Mouse (Mus musculus) left cerebral cortex, postnatal 4 days (tissue): Measurements from ENCODE around the gene Nup85. TPM values are rescaled to one million over a fixed set of nuclear protein-coding genes. Genes with fewer than 3 reads are reported as not detected.

Experiments used
- DNase-seq: peaks from one replicate; pipeline ENCODE4 v3.0.0-alpha.2; 2022
- intact Hi-C: fragments of 180-260 bp; cut with DNase I; formaldehyde crosslinking; loops from one replicate; pipeline ENCODE4 v1.15.1; 2025
- total RNA-seq, 2 experiments: library from RNA; stranded (reverse); gene quantifications; 2 replicates each; pipeline ENCODE4 v1.2.3; 2021

Gene Nup85
- total RNA-seq, 2 experiments from 2014 or later = 66.6 to 73.4 TPM

GRCm38 (mm10) chr11:115612410-115613137 lies 48.3 kb downstream of the Nup85 start, which contains the start of gene Mif4gd:
Gene Mif4gd (minus strand): TSS chr11:115612969.
- intact Hi-C loops = no loop called here
- peak; percentile 81 for DNase-seq

GRCm38 (mm10) chr11:115613138-115613945 lies 49.1 kb downstream of the Nup85 start:
- DNase-seq = no peak
- intact Hi-C loops = no loop called here

GRCm38 (mm10) chr11:115614346-115615107 lies 50.3 kb downstream of the Nup85 start:
- no peak for DNase-seq
- intact Hi-C loops = no loop called here

- intact Hi-C loops = no loop called here
Observed at GRCm38 (mm10) chr11:115615108-115615825, 51.0 kb downstream of the Nup85 start.

GRCm38 (mm10) chr11:115615875-115616274 lies 51.6 kb downstream of the Nup85 start:
- no peak for DNase-seq
- intact Hi-C loops = no loop called here

More at GRCm38 (mm10) chr11:115615108-115615825, 51.0 kb downstream of the Nup85 start:
- DNase-seq = no peak

GRCm38 (mm10) chr11:115616371-115616770 lies 52.1 kb downstream of the Nup85 start:
- intact Hi-C loops = no loop called here
- DNase-seq = no peak

GRCm38 (mm10) chr11:115616893-115617292 lies 52.7 kb downstream of the Nup85 start:
- DNase-seq = no peak
- intact Hi-C loops = no loop called here

- no peak for DNase-seq
- intact Hi-C loops = no loop called here
Observed at GRCm38 (mm10) chr11:115618001-115618400, 53.8 kb downstream of the Nup85 start.

- no peak for DNase-seq
- intact Hi-C loops = no loop called here
Observed at GRCm38 (mm10) chr11:115618732-115619516, 54.7 kb downstream of the Nup85 start.

- DNase-seq = no peak
- intact Hi-C loops = no loop called here
Observed at GRCm38 (mm10) chr11:115619949-115620348, 55.7 kb downstream of the Nup85 start.

- intact Hi-C loops = no loop called here
Observed at GRCm38 (mm10) chr11:115623487-115624070, 59.3 kb downstream of the Nup85 start.

GRCm38 (mm10) chr11:115625877-115626276 lies 61.6 kb downstream of the Nup85 start:
- intact Hi-C loops = no loop called here
- DNase-seq = no peak

More at GRCm38 (mm10) chr11:115623487-115624070, 59.3 kb downstream of the Nup85 start:
- DNase-seq = no peak

- no peak for DNase-seq
- intact Hi-C loops = no loop called here
Observed at GRCm38 (mm10) chr11:115626824-115627616, 62.8 kb downstream of the Nup85 start.

- DNase-seq = peak; percentile 99
- intact Hi-C loops = no loop called here
Observed at GRCm38 (mm10) chr11:115627705-115628464, 63.7 kb downstream of the Nup85 start, which contains the start of gene Slc25a19. Gene Slc25a19 (minus strand): TSS chr11:115628295.

- DNase-seq = no peak
- intact Hi-C loops = no loop called here
Observed at GRCm38 (mm10) chr11:115628465-115629101, 64.3 kb downstream of the Nup85 start.

- intact Hi-C loops = no loop called here
- DNase-seq = no peak
Observed at GRCm38 (mm10) chr11:115629734-115630531, 65.7 kb downstream of the Nup85 start.
